Mouse (Mus musculus) frontal cortex, postnatal 14 days (tissue): ENCODE data around the gene Nxf1.
"Not testable (repeated sequence)": the region's sequence is repeated elsewhere in the genome, so short reads cannot be mapped to it uniquely, and the experiment has no call there.

Experiments
- DNase-seq, 2 experiments: peaks; one replicate each; pipeline ENCODE4 v3.0.0; 2022; ENCODE audit warnings: low spot score in 2 of 2

Nxf1 gene

GRCm38 (mm10) chr19:8756635-8757387 lies at the start of gene Nxf1:
Nxf1 (plus strand) TSS chr19:8757073.
- DNase-seq, result peak; percentile 81 to 86

DNA sequence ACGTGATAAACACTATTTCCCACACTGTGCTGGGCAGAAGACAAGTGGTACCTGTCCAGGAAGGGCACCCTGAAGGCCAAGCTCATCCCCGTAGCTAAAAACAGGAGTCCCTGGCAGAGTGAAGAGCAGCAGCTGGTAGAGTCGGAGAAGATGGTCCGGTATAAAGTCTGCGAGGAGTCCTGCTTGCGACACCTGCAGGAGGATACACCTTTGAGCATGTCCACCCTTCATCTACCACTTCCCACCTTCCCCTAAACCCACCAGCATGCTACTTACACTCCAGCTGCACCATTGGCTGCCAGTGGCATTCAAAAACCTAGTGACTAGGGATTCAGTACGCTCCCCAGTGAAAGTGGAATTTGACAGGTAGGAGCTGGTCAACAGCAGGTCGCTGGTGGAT lies 47.9 kb upstream of the Nxf1 start:
- DNase-seq, result no peak

DNA sequence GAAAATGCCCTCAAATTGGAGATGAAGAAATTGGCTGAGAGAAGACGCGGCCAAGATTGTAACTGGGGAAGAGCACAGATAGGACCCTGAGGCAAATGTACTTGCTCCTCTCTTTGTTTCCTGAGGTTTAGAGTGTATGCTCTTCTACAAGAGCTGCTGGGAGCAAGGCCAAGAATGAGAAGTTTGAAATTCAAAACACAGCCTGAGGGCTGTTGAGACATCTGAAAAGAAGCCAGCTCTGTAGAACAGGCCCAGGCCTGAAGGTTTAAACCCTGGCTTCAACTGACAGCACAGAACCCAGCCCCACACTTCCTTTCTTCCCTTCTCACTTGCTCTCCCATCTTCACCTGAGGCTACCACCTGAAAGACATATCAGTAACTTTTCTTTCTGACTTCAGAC lies 46.8 kb upstream of the Nxf1 start:
- no peak for DNase-seq

- no peak for DNase-seq
Measured at GRCm38 (mm10) chr19:8711506-8711905, 45.4 kb upstream of the Nxf1 start.

DNA sequence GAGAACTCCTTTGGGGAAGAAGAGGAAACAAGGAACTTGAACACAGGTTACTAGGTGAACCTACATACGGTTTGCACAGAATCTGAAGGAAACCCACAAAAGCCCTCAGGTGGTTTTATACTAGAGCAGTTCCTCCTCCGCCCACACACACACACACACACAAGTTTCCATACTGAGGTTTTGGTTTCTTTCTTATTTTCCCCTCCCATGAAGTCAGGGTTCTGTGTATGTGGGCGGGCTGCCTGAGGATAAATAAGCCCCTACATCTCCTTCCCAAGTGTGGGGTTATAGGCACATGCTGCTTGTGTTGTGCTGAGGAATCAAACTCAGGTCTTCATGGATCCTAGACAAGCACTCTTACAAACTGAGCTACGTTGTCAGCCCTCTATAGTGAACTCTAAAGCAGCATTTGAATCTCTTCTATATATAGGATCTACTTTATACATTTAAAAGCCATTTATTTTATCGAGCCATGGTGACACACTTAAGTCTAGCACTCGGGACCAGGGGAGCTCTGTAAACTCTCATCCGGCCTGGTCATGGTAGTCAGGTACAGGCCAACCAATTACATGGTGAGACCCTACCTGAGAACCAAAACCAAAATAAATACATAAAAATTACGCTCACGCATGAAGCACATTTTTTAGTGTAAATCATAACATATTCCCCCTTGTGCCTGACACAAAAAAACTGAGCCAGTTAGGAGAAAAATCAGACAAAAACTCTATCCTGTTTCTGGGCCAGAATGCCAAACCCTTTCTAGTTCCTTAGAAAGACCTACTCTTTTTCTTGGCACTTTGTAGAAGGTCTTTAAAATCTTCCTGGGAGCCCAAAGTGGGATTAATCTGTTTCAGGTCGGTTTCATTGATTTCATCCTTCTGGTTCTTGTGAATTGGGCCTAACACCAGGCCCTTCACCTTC lies 44.7 kb upstream of the Nxf1 start:
- DNase-seq, result no peak

DNA sequence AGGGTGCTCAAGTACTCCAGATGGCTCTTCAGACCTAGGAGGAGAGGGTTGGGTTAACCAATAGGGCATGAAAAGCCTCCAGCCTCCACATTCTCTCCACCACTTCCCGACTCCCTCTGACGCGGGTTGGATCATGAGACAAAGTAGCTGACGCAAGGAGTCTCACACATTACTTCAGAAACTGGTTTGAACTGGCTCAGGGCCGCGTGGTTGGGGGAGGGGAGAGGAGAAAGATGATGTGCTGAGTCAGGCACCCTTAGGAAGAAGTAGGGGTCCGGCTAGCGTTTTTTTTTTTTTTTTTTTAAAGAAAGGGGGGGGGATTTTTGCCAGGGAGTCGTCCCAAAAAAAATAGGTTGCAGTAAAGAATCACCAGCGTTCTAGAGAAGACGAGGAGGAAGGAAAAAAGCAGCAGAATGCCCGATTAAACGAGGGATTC lies 44.0 kb upstream of the Nxf1 start:
- peak; percentile 62 to 68 for DNase-seq

- peak; percentile 86 to 91 for DNase-seq
Measured at GRCm38 (mm10) chr19:8713306-8713996, 43.4 kb upstream of the Nxf1 start.

GRCm38 (mm10) chr19:8713997-8714652 lies 42.7 kb upstream of the Nxf1 start:
- DNase-seq, result no peak

- DNase-seq, result no peak
Measured at GRCm38 (mm10) chr19:8714653-8715481, 42.0 kb upstream of the Nxf1 start.

DNA sequence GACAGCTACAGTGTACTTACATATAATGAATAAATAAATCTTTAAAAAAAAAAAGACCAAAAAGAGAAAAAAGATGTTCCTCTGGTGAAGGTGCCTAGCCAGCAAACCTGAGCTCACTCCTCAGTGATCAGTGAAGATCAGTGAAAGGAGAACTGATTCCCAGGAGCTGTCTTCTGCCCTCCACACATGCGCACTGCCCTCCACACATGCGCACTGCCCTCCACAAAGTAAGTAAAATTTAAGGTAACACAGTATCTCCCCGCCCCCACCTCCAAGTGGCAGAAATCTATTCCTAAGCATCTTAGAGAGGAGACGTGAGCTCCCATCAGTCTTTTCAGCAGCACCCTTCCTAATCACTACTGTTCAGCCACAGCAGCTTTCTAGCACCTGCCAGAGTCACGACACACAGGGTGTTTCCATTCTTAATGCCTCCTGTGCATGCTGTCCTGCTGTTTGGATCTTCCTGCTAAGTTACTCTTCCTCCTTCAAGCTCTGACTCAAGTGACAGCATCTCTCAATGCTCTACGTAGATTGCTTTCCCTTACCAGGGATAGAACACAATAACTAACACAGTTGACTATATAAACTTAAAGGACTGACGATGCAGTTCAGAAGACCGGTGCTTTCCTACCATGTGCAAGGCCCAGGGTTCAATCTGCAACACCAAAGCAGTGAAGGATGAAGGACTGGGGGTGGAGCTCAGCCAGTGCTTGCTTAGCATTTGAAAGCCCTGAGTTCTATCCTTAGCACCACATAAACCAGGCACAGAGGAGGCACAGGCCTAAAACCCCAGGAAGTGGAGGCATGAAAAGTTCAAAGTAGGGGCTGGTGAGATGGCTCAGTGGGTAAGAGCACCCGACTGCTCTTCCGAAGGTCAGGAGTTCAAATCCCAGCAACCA lies 40.8 kb upstream of the Nxf1 start:
- DNase-seq, result no peak

- DNase-seq, result no peak
Measured at GRCm38 (mm10) chr19:8716767-8717475, 40.0 kb upstream of the Nxf1 start.

DNA sequence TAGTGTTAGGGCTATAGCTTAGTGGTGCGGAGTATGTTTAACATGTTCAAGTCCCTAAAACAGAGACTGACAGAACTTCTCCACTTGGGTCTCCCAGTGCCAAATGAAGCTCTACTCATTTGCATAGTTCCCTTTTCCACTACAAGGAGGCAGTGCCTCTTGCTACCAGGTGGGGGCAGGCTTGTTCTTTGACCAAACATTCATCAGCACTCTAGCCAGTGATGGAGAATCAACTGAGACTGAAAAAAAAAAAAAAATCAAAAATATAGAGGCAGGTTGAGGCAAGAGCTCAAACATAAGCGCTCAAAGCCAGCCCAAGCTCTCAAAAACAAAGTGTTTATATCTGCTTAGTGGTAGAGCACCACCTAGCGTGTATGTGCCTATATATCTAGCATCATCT lies 38.5 kb upstream of the Nxf1 start:
- no peak for DNase-seq

- not testable (repeated sequence) for DNase-seq
Measured at GRCm38 (mm10) chr19:8719037-8719436, 37.8 kb upstream of the Nxf1 start.

GRCm38 (mm10) chr19:8721378-8721777 lies 35.5 kb upstream of the Nxf1 start:
- no peak for DNase-seq

DNA sequence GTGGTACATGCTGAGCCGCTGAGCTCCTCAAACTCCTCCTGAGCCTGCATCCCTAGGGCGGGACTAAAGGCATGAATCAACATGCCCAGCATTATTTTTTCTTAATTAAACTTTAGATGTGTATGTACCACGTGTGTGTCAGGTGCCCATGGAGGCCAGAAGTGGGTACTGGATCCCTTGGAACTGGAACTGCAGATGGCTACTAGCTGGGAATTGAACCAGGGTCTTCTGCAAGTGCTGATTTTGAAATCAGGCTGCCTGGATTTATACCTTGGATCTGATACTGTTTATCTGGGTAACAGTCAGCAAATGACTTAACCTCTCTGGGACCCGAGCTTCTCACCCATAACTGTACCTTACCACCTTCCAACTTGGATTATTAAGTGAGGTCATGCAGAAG lies 34.9 kb upstream of the Nxf1 start:
- DNase-seq, result no peak

DNA sequence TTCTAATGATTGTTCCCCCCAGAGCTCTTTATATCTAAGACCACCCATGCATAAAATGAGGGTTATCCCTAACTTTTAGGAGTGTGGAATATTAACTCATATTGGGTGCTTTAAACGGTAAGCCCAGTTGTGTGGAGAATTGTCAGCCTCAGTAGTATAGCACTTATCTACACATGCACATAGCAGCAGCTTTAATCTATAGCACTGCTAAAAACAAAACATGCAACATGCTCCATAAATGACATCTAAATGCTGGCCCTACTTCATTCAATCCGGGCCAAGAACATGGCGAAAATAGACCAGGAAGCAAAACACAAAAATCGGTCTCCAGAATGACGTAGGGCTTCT lies 34.3 kb upstream of the Nxf1 start:
- DNase-seq, result no peak

GRCm38 (mm10) chr19:8722907-8723573 lies 33.8 kb upstream of the Nxf1 start, which contains the start of gene Slc3a2:
Slc3a2 (minus strand) TSS chr19:8723369.
- DNase-seq, result peak; percentile 95 to 96

DNA sequence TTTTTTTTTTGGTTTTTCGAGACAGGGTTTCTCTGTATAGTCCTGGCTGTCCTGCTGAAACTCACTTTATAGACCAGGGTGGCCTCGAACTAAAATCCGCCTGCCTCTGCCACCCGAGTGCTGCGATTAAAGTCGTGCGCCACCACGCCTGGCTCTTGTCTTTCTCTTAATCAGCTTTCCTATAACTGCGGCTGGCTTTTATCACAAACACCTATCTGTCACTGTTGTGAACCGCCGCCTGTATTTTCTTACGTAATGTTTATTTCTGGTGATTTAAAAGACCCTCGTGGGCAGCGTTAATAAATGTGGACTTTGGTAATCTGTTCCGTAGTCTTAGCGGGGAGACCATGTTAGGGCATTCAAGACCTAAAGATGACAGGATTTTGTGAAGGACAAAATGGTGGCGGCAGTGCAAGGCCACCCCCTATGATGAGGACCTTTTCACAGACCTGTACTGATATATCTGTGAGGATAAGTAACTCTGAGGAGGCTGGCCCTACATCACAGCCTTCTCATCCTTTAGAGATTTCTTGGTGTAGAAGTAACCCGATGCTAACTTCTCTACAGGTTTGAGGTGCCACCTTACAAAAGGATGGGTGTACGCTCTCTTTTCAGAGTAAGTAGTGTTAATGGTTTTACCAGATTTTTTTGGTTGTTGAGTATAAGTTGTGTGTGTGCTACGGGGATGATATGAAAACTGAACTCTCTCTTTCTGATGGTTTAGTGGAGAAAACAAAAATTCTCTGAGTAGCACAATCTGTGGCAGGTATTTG lies 33.1 kb upstream of the Nxf1 start:
- DNase-seq, result no peak
